Mouse (Mus musculus): ENCODE measurements at regions not wholly inside any gene's neighbourhood (a gene's known extent, or its start where the extent isn't known, plus 50 kb on each side); places are given as distances from the start of the nearest gene placed in this dataset.

GRCm38 (mm10) chr13:51930931-51931330 lies 84.5 kb downstream of the Gadd45g start:
- DNase-seq = no peak

DNA sequence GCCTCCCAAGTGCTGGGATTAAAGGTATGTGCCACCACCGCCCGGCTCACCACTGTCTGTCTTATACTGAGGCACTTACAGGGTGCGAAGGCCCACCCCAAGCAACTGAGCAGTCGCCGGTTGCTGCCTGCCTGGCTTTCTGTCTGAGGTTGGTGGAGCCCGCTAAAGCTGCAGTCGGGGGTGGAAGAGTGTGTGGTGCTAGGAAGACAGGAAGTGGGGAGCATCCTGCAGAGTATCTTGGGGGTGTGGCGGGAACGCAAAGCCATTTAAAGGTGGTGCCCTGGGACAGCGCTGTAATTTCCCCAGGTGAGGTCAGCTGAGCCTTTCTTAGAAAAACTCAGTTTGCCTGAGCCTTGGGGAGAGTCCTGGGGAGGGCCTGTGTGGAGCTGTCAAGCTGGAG lies 89.3 kb downstream of the Gadd45g start:
- no peak for DNase-seq

DNA sequence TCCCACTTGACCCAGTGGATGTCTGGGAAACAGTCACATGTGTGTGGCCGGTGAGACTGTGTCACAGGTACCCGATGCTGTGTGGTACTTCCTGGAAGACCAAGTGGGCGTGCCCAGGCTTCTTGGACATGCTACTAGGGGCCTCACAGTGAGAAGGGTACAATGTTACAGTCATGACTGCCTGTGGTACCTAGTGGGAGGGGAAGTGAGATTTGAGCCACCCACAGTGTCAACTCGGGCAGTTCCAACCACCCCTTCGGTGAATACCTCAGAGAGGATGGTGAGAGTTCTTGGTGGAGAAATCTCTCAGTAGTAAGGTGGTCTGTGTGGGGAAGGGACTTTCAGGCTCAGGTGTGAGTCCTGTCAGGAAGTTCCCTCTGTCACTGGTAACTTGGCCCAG lies 90.0 kb downstream of the Gadd45g start:
- no peak for DNase-seq

DNA sequence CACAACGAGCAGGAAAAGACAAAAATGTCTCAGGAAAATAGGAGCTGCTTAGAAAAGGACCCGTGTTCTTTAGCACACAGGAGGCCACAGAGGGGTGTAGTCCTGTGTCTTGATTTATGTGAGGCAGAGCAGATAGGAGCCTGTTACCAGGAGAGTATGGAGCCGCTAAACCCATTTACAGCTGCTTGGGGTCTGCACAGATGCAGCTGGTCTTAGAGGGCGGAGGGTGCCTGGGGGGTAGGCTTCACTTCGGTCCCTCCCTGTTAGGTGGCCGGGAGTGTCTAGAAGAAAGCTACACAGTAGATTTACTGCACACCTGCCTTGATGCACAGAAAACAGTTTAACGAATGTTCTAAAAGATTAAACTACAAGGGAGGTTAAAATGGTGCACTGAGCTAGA lies 91.4 kb downstream of the Gadd45g start:
- no peak for DNase-seq

DNA sequence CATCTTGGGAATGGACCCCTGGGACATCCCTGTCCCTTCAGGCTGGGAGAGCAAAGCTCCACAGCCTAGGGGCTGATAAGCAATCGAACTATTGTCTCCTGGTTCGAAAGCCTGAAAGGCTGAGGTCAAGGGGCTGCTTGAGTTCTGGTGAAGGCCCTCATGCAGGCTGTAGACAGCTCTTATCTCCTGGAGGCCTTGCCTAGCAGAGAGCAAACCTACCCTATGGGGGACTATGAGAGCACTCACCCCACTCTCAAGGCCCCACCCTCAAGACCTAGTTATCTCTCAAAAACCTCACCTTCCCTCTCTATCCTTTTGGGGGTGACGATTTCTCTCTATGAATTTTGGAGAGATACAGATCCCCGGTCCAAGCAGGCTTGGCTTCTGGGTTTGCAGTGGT lies 92.8 kb downstream of the Gadd45g start:
- no peak for DNase-seq

DNA sequence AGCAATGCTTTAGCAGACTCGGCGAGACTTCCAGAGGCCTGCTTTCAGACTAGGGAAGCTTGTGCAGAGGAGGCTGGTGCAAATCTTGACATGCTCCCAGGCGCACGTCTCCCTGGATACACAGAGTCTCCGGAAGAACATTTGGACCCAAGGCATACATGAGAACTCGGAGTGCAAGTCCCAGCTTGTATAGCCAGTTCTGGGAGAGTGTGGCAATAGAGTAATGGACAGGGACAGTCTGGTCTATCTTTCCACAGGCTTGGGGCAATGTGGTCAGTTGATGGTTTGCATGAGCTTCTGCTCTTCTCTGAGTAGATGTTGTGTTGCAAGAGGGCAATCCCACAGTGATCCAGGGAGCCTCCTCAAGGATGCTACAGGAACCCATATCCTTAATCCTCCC lies 93.2 kb downstream of the Gadd45g start:
- no peak for DNase-seq

- DNase-seq = peak; percentile 50 to 83
These were observed 99.7 kb downstream of the Gadd45g start for GRCm38 (mm10) chr13:51946171-51946570.

- DNase-seq = no peak
These were observed 102.4 kb downstream of the Gadd45g start for GRCm38 (mm10) chr13:51948896-51949295.

DNA sequence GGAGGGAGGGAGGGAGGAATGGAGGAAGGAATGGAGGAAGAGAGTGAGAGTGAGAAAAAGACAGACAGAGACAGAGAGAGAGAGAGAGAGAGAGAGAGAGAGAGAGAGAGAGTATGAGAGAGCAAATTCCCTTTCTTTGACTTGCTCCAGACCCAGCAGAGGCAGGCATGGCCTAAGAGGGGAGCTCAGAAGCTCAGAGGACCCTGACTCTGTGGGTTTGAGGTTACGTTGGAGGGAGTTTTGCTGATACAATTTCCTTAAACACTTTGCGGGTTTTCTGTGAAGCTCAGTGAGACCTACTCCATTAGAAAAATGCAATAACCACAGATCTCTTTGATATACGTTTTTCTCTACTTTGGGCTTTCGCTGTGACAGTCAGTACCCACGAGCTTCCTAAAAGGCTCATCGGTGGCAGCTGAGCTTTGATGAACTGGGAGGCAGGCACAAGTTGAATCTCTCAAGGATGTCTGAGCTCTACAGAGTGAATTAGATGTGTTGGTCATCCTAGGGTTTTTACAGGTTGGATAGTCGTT lies 105.1 kb downstream of the Gadd45g start:
- DNase-seq = no peak

DNA sequence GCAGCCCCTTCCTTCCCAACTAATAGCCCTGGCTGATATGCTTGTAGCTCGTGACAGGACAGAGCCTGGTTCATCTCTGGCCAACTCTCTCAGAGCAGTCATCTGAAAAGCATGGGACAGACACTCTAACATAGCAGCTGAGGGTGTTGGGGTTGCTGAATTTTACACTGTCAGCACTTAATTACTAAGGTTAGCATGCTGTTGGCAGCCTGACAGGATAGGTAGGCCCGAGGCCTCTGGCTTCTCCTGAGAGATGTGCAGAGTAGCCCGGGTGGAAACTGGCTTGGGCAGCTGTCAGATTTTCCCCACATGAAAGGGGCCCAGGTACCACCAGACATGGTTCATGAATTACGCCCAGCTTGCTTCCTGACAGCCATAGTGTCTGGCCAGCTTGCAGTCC lies 106.6 kb downstream of the Gadd45g start:
- DNase-seq = peak; percentile 65 to 73

DNA sequence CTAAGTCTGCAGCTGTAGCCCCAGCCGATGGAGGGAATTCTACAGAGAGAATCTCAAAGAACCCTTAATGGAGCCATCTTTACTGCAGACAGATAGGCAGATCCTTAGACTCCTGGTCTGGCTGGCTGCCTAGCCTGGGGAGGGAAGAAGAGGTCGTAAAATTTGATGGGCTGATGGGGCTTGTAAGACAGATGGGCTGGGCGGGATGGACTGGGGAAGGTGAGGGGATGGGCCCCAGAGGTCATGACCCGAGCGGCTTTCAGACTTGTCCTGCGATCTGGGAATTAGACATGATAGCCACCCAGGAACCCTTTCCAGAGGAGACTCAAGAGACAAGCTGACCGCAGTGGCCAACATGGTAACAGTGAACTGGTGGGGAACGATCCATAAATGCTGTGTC lies 107.1 kb downstream of the Gadd45g start:
- no peak for DNase-seq

DNA sequence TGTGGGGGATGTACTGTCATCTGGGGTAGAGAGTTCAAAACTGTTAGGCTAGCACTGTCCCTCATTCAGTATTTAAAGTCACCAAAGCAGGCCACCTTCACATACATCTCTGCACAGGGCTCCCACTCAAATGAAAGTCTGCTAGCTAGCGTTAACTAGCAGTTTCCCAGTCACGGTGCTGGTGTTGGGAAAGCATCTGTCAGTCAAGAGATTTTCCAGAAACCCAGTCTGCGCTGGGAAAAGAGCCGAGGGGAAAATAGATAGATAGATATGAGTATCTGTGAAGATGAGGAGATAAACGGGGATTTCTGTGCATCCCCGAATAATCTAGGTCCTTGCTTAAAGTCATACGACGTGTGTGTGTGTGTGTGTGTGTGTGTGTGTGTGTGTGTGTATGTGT lies 110.6 kb downstream of the Gadd45g start:
- DNase-seq = no peak

GRCm38 (mm10) chr13:51959591-51959990 lies 113.1 kb downstream of the Gadd45g start:
- DNase-seq = no peak

DNA sequence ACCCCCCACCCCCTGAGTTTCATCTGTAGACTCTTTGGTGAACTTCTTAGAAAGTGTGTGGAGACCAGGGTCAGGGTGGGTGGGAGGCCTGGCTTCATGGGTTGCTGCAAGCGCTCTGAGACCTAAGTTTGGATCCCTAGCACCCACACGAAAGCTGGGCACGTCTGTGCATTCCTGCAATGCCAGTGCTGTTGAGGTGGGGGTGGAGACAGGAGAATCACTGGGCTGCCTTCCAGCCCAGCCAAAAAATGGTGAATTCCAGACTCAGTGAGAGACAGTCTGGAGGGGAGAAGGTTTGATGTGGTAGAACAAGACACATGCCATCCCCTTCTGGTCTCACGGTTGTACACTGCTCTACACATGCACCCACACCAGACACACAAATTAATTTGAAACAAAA lies 113.8 kb downstream of the Gadd45g start:
- no peak for DNase-seq

GRCm38 (mm10) chr13:51962191-51962611 lies 115.7 kb downstream of the Gadd45g start:
- DNase-seq = peak; percentile 23 to 59

- DNase-seq = no peak
These were observed 116.2 kb downstream of the Gadd45g start for GRCm38 (mm10) chr13:51962676-51963075.

DNA sequence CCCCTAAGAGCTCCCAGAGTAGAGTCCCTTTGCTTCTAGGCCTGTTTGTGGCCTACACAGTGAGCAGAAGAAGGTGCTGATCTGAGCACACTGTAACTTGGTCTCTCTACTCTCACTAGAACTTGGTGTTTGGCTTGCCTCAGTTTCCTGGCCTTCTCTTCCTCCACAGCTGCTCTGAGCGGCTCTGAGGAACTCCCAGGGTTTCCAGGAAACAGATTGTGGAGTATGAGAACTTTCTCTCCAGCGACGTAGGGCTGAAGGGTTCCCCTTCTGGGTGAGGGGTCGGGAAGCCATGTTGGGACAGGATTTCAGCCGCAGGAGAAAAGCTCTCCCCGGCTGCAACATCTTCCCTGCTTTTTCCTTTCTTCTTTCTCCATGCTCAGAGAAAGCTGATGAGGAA lies 117.5 kb downstream of the Gadd45g start:
- no peak for DNase-seq

DNA sequence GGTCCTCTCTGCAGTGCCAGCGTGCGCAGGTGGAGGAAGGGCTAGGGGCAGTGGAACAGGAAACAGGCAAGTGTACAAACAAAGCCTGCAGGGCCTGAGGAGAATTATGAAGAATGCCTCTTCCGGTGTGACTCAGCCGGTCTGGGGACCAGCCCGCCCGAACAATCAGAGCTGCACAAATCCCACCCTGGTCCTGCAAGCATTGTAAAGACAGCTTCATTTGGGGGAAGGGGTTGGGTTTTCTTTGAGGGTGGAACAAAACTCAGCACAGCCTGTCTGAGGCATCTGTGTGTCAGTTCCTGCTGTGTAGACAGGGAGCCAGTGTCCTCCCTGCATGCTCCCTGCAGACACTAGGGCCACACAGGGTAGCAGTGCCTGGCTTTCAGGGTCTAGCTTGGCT lies 117.9 kb downstream of the Gadd45g start:
- peak; percentile 39 to 68 for DNase-seq

GRCm38 (mm10) chr13:51964921-51965320 lies 118.4 kb downstream of the Gadd45g start:
- peak; percentile 29 to 46 for DNase-seq

DNA sequence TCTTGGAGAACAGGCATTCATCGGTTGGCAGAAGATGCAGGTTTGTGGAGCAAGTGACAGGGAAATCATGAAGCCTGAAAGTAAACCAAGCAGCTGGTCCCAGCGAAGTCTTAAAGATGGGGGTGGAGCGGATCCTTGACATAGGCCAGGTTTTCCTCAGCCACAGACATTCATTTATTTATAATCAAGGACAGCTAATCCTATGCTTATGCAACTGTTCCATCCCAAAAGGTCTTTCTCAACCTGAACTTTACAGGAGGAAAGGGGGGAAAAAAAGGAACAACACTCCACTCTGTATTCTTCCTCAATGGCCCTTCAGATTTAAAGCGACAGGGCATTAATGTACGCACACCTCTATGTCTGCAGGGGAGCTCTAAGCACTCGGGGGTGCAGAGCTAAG lies 121.6 kb downstream of the Gadd45g start:
- no peak for DNase-seq

DNA sequence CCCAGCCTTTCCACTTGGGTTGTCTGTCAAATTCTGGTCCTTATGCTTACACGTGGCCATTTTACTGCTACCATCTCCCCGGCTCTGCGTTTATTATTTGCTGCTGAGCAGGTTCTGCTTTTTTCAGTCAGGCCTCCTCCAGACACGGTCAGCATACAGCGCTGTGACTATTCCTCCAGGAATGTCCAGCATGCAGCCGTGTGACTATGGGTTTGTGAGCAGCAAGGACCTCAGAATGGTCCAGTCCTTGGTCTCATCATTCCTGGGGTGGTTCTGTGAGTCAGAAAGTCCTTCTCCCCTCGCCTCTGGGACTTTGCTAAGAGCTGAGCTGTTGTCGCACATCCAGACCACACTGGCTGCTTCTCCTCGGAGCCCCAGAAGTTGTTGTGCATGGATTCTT lies 122.3 kb downstream of the Gadd45g start:
- DNase-seq = no peak

GRCm38 (mm10) chr13:51970051-51970450 lies 123.6 kb downstream of the Gadd45g start:
- DNase-seq = no peak

DNA sequence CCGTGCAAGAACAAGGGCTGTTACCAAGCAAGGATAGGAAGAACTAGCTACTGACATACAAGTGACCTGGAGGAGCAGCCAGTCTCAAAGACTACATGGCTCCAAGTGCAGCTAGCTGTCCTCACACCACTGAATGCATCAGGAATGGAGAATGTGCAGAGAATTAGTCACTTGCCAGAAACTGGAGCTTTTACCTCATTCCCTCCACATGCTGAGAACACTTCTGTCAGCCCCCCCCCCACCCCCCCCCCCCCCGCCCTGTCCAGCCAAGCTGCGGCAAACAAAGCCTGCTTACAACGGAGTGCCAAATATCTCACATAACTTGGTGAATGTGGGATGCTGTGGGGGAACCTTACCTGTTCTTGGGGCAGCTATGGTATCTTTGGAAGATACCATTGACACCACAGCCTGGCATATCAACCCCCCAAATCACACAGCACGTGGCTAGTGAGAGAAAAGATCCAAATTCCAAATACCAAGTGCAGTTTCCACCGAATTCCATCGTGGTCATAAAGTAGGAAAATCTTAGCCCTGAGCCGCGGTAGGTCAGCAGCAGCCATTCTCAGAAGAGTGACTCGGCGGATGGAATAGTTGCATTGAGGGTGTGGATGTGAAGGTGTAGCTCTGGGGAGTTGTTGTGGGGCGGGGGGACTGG lies 126.3 kb downstream of the Gadd45g start:
- no peak for DNase-seq

DNA sequence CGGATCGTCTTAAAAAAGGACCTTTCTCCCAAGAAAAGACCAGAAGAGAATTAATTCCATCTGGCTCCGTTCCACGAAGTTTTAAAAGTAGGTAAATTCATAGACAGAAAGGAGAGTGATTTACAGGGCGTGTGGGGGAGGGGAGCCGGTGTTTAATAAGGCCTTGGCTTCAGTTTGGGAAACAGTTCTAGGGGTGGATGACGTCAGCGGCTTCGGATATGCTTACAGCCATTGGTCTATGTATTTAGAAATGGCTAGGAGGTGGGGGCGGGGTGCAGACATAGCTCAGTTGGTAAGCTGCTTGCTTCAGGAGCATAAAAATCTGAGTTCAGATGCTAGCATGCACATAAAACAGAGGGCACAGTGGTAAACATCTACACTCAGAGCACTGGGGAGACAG lies 127.0 kb downstream of the Gadd45g start:
- peak; percentile 16 to 56 for DNase-seq

DNA sequence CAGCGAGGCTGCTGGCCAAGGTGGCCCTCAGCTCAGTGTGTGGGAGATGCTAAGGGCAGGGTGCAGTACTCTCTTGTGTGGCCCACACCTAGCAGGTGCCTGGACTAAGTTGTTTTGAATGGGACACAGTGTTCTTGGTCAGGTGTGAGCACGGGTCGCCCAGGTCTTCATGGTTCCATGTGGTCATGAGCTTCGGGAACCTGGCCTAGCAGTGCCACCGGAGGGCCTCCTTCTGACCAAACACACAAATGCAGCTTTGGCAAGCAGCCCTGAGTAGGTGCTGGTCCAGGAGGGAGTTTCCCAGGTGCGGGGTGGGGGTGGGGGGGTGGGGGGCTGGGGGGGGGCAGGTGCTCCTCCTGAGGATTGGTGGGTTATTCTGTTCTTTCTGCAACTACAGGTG lies 127.6 kb downstream of the Gadd45g start:
- DNase-seq = peak; percentile 33 to 75

All from kidney, postnatal 25 days (tissue).